Mouse (Mus musculus) lung, postnatal 25 days (tissue): ENCODE measurements around the gene Zbtb20.
"Not testable (repeated sequence)": the region's sequence is repeated elsewhere in the genome, so short reads cannot be mapped to it uniquely, and the experiment has no call there.

Experiments
- DNase-seq: peaks from one replicate; pipeline ENCODE4 v3.0.0; 2022; ENCODE audit warnings: low spot score

Zbtb20 gene

GRCm38 (mm10) chr16:42910716-42911115 lies 35.0 kb downstream of the Zbtb20 start:
- DNase-seq: peak; percentile 34

GRCm38 (mm10) chr16:42911326-42911725 lies 35.6 kb downstream of the Zbtb20 start:
- no peak for DNase-seq

- peak; percentile 75 for DNase-seq
These were observed 36.1 kb downstream of the Zbtb20 start for GRCm38 (mm10) chr16:42911815-42912214.

- DNase-seq: no peak
These were observed 37.6 kb downstream of the Zbtb20 start for GRCm38 (mm10) chr16:42913291-42913690.

- peak; percentile 70 for DNase-seq
These were observed 38.9 kb downstream of the Zbtb20 start for GRCm38 (mm10) chr16:42914457-42915085.

- no peak for DNase-seq
These were observed 44.5 kb downstream of the Zbtb20 start for GRCm38 (mm10) chr16:42919992-42920760.

- DNase-seq: no peak
These were observed 45.8 kb downstream of the Zbtb20 start for GRCm38 (mm10) chr16:42921436-42921835.

GRCm38 (mm10) chr16:42938211-42938610 lies 62.5 kb downstream of the Zbtb20 start:
- no peak for DNase-seq

- DNase-seq: peak; percentile 10
These were observed 71.3 kb downstream of the Zbtb20 start for GRCm38 (mm10) chr16:42947016-42947415.

GRCm38 (mm10) chr16:42955401-42955800 lies 79.7 kb downstream of the Zbtb20 start:
- DNase-seq: not testable (repeated sequence)

- DNase-seq: no peak
These were observed 97.2 kb downstream of the Zbtb20 start for GRCm38 (mm10) chr16:42972872-42973271.

- no peak for DNase-seq
These were observed 123.2 kb downstream of the Zbtb20 start for GRCm38 (mm10) chr16:42998896-42999295.

GRCm38 (mm10) chr16:43026351-43026750 lies 150.7 kb downstream of the Zbtb20 start:
- no peak for DNase-seq

- no peak for DNase-seq
These were observed 153.6 kb downstream of the Zbtb20 start for GRCm38 (mm10) chr16:43029243-43029642.

GRCm38 (mm10) chr16:43035709-43036108 lies 160.0 kb downstream of the Zbtb20 start:
- no peak for DNase-seq

- DNase-seq: no peak
These were observed 160.8 kb downstream of the Zbtb20 start for GRCm38 (mm10) chr16:43036510-43036909.

GRCm38 (mm10) chr16:43037320-43037719 lies 161.6 kb downstream of the Zbtb20 start:
- DNase-seq: no peak

- no peak for DNase-seq
These were observed 169.9 kb downstream of the Zbtb20 start for GRCm38 (mm10) chr16:43045611-43046010.

GRCm38 (mm10) chr16:43046686-43047085 lies 171.0 kb downstream of the Zbtb20 start:
- DNase-seq: no peak

GRCm38 (mm10) chr16:43069666-43070295 lies 194.1 kb downstream of the Zbtb20 start:
- DNase-seq: no peak

- DNase-seq: no peak
These were observed 196.2 kb downstream of the Zbtb20 start for GRCm38 (mm10) chr16:43071875-43072274.

- DNase-seq: no peak
These were observed 197.3 kb downstream of the Zbtb20 start for GRCm38 (mm10) chr16:43072818-43073594.
